Mouse (Mus musculus) left cerebral cortex, adult 8-10 months (tissue): ENCODE results near the gene Poldip3. TPM values are rescaled to one million over a fixed set of nuclear protein-coding genes. Genes with fewer than 3 reads are reported as not detected.

Source experiments
- DNase-seq, 2 experiments: peaks; one replicate each; pipeline ENCODE4 v3.0.0; 2022; ENCODE audit warnings: low spot score in 2 of 2
- total RNA-seq, 4 experiments: library from RNA; stranded (reverse); gene quantifications; 2 replicates each; pipeline ENCODE4 v1.2.4; 2022

Poldip3 gene
- total RNA-seq, 4 experiments from 2014 or later, result 93.8 to 98.2 (median 96.0) TPM

- no peak for DNase-seq
Measured at GRCm38 (mm10) chr15:83165526-83166315, 16.5 kb upstream of the Poldip3 start.

- no peak for DNase-seq
Measured at GRCm38 (mm10) chr15:83164971-83165471, 15.8 kb upstream of the Poldip3 start.

DNA sequence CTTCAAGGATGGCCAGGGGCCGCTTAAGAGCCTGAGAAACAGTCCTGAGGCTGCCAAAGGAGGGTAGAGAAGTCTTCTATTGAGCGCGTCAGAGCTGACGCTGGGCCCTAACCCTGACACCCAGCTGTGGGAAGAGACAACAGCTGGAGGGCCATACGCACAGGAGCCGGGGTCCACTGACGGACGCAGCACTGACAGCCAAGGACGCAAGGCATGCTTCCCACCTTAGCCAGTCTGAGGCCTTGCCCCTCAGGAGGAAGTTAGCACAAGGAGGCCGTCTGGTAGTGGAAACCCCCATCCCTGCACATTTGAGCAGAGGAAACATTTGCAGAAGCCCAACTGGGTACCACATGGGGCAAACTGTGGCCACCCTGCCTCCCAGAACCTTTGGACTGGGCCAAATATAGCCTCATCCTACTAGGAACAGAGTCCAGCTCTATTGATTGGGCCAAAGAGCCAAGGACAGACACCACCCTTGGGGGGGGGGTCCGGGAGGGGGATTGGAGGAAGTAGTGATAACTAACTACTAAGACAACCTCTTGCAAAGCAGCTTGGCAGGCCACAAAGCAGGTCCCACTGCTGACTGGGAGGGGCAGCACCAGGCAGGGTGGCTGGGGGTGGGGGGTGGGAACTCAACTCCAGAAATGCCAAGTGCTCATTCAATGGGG, 13.8 kb upstream of the Poldip3 start:
- no peak for DNase-seq

DNA sequence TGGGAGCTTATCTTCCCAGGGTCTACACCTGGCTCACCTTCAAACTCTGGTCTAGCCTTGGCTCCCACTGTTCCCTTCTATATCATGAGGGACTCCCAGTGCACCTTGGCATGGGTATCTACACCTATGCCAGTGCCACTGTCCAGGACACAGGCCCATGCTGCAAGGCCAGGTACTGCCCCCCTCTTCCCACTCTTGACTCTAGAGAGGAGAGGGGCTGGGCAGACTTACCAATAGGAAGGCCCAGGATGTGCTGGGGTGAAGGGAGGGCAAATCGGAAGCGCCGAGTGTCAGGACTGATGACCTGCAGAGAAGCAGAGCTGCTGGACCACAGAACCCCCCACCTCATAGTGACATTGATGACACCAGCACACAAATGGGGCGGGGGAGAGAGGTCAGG, 12.8 kb upstream of the Poldip3 start:
- DNase-seq, result no peak

DNA sequence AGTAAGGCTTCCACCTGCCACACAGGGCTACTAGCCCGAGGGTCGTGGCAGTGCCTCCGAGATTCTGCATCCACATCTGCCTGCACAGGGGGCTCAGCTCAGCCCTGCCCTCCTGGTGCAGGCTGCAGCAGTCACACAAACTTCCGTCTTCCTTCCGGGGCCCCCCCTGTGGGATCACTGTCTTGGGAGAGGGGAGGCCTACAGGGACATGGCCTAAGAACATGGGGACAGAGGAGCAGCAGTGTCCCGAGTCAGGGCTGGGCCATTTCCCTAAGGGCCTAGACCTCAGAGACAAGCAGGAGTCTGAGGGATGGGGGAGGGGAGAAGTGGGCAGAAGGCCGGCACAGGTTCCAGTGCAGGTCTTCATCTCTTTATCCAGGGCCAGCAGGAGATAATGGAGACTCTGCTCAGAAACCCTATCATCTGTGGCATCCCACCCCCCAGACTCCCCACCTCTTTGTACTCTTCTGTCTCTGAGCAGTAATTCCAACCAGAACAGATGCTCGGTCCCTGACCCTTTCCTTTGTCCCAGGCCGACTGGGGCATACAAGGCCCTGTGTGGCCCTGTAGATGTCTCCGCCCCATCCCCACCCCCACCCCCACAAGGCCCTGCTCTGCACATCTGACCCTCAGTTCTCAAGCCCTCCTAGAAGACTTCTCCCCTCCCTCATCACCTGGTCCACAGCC, 12.0 kb upstream of the Poldip3 start:
- DNase-seq, result no peak

GRCm38 (mm10) chr15:83160561-83160960, 11.4 kb upstream of the Poldip3 start:
- DNase-seq, result no peak

GRCm38 (mm10) chr15:83159823-83160222, 10.6 kb upstream of the Poldip3 start:
- DNase-seq, result no peak

GRCm38 (mm10) chr15:83158587-83159160, 9.5 kb upstream of the Poldip3 start:
- no peak for DNase-seq

DNA sequence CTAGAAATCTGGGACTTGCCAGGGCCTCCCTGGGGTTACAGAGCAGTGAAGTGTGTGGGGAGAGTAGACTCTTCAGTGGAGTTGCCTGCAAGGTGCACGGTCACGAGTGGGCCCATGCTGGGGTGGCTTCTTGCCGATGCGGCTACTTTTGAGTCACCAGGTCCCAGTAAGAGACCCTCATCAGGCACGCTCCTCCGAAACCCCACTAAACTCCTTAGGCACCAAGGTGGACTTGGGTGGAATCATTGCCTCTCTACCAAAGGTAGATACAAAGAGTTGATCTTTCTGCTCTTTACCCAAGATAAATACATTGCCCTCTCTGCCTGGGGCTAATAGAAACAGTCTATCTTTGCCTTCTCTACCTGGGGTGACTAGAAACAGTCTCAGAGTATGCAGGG, 8.5 kb upstream of the Poldip3 start:
- DNase-seq, result no peak

DNA sequence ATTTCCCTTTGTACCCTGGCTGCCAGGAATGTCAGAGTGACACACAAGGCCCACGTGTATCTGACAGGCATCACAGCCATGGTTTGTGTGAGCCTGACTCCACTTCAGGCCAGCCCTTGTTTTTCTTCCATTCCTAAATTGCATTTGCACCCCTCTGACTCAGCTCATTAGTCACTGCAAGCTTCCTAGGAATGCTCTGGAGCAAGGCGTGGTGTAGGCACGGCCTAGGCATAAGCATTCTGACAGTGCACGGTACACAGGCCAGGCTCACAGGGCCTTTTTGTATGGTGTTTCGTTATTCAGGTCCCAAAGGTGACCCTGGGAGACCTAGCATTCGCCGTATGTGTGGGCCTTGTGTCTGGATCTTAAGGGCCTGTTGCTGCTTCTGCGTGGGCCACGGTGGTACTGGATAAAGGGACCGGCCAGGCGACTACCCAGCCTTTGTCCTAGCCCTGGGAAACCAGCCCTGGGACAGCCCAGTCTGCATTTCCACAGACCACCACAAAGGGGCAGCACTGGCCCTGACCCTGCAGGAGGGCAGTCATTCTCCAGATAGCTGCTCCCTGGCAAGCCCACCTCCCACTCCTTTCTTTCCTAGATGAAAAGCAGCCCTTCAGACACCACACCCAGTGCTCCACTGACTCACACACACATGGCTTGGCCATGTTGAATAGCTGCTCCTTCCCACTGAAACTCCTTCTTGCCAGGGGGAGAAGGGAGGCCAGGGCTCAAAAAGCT, 7.9 kb upstream of the Poldip3 start:
- DNase-seq, result no peak

DNA sequence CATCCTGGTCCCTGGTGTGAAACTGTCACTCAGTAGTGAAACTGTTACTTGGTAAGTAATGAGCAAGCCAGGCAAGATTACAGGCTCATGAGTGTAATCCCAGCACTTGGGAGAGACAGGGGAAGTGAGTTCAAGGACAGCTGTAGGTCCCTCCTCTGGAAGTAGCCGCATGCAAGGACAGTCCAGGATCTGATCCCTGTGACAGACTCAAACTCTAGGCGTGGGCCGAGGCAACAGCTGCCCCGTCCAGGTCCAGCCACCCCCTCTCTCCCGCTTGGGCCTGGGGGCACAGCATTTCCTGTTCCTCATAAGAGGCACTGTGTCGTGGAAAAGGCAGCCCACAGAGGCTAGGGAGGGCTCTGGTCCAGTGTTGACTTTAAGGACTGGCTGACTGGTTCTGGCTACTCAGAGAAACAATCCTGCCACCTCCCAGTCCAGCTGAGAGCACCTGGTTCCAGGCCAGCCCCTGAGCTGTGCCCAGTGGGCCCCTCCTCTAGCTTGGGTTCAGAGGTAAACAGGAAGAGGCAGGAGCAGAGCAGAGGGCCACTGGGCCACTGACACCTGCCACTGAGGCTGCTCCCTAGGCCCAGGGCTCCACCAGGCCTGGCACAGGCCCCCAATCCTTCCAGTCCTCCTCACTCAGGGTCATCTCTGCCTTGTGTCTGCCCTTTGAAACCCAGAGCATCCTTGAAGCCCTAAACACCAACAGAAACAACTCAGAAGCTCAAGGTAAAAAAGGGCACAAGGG, 6.7 kb upstream of the Poldip3 start:
- no peak for DNase-seq

DNA sequence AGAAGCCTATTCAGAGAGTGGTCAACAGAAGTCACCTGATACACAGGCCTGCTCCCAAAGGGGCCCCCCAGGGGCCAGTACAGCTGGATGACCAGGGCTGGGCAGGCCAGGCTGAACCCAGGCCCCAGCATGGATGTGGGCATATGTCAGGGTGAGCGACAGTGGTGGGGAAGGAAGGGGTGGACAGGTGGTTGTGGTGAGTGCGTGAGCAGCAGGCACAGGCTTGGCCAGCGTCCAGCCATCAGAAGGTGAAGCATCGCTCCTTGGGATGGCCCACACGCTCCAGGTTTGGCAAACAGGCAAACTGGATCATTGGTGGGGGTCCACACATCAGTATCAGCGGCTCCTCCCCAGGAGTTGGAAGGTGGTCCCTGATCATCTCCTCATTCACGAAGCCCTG, 5.1 kb upstream of the Poldip3 start:
- no peak for DNase-seq

GRCm38 (mm10) chr15:83150694-83151093, 1.5 kb upstream of the Poldip3 start:
- DNase-seq, result no peak

- no peak for DNase-seq
Measured at GRCm38 (mm10) chr15:83150073-83150442, 874 bp upstream of the Poldip3 start.

DNA sequence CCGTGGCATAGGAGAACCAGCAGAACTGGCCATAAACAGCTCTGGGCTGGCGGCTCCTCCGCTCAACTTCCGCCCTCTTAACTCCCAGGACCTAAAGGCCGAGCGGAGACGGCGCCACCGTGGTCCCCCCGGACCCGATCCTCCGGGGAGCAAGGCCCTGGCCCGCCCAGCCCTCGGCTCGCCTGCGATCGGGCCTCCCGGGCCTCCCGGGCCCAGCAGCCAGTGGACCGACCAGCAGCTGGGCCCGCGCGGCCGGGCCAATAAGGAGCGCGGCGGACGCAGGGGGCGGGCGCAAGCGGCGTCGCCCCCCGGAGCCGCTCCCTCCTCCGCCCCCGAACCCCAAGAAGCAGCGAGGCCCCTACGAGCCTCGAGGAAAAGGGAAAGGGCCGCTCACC, 386 bp downstream of the Poldip3 start:
- DNase-seq, result no peak

DNA sequence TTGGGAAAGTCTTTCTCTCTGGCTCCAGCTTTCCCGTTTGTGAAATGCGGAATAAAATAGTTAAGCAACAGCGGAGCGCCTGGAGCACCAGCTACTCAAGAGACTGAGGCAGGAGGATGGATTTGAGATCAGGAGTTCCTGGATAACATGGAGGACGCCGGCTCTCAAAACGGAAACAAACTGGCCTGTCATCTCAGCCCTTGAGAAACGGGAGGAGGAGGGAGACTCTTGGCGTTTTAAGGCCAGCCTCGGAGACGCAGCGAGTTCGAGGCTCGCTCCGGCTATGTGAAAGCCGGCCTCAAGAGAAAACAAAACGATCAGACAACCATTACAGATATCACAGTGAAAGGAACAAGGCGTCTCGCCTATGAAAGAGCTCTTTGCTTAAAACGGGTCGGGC, 789 bp downstream of the Poldip3 start:
- DNase-seq, result no peak

DNA sequence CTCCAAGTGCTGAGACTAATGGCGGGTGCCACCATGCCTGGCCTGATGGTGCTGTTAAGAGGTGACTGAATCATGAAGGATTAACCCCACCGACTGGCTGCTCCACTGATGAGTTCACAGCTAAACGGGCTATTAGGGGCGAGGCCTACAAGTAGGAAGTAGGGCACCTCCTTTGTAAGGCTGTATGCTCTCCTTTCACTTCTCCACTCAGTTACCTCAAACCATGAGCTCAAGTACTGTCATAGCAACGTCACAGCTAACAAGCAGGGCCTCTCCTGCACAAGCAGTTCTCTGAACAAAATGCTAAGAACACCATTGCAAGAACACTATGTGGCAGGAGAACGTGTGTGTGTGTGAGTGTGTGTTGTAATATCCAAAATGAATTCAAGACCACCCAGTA, 3.6 kb downstream of the Poldip3 start:
- DNase-seq, result no peak

DNA sequence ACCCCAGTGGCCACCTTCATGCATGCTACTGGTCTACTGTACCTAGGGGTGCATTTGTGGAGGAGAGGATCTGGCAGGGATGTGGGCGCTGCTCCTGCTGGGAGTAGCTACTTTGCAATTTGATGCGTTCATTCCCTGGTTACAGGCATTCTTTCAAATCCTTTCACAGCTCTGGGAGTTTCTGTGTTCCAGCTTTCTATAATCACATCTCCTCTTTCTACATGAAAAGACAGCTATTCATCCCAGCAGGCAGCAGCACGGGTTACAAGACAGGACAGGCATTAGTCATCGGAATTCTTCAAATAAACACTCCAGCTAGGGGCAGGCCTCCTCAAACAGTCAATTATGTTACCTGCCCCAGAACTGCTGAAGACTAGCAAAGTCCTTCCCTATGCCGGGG, 6.3 kb downstream of the Poldip3 start:
- no peak for DNase-seq

GRCm38 (mm10) chr15:83135654-83136053, 13.5 kb downstream of the Poldip3 start:
- DNase-seq, result no peak

DNA sequence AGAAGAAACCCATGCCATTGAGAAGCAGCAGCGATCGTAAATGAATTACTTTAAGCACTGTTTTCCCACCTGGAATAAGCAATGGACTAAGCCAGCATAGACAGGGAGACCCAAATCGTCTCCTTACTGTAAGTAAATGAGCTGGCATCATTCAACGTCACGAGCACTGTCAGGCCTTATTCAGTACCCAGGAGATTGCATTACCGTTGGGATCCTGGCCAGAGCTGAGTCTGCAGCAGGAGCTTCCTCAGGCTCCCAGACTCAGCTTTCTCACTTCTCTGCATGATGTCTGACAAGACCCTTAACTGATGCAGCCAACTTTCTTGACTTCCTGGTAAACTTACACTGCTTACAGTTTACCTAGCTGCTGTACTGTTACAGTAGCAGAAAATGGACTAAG, 14.5 kb downstream of the Poldip3 start:
- no peak for DNase-seq
